Mouse (Mus musculus): Measurements from ENCODE around the gene Pdcd1lg2. TPM values are rescaled to one million over a fixed set of nuclear protein-coding genes. Genes with fewer than 3 reads are reported as not detected.

Gene Pdcd1lg2
- polyA plus RNA-seq, 1 experiment from 2014 or later: not detected

- Histone ChIP-seq H3K4me3 (no peak overlapping the region), H3K9me3 (no peaks in the 10 kb centered on the region), H3K4me2 (replicated peaks) (no peak overlapping the region), H3K9ac (replicated peaks) (no peak overlapping the region), H3K27me3 (no peaks in the 10 kb centered on the region), H3K4me1 (peaks cover 12% of the 10 kb centered on the region; the same call in 1 of the 2 replicates), H3K27ac (replicated peaks) (no peak overlapping the region), H3K36me3 (no peaks in the 10 kb centered on the region)
- ATAC-seq (ENCODE audit: low FRiP score, low read depth): no peak
- 84% methylated on average over 12 of the region's 12 CpGs for WGBS
These were observed 40.6 kb upstream of the Pdcd1lg2 start for GRCm38 (mm10) chr19:29370112-29370511.

- Histone ChIP-seq H3K27me3 (no peaks in the 10 kb centered on the region), H3K9ac (replicated peaks) (no peak overlapping the region), H3K4me3 (no peak overlapping the region), H3K27ac (replicated peaks) (no peak overlapping the region), H3K4me1 (peaks cover 10% of the 10 kb centered on the region; the same call in 1 of the 2 replicates), H3K9me3 (no peaks in the 10 kb centered on the region), H3K4me2 (replicated peaks) (no peak overlapping the region), H3K36me3 (no peaks in the 10 kb centered on the region)
- ATAC-seq (ENCODE audit: low FRiP score, low read depth): no peak
- 92% methylated on average over 7 of the region's 7 CpGs for WGBS
These were observed 40.0 kb upstream of the Pdcd1lg2 start for GRCm38 (mm10) chr19:29370545-29371283.

DNA sequence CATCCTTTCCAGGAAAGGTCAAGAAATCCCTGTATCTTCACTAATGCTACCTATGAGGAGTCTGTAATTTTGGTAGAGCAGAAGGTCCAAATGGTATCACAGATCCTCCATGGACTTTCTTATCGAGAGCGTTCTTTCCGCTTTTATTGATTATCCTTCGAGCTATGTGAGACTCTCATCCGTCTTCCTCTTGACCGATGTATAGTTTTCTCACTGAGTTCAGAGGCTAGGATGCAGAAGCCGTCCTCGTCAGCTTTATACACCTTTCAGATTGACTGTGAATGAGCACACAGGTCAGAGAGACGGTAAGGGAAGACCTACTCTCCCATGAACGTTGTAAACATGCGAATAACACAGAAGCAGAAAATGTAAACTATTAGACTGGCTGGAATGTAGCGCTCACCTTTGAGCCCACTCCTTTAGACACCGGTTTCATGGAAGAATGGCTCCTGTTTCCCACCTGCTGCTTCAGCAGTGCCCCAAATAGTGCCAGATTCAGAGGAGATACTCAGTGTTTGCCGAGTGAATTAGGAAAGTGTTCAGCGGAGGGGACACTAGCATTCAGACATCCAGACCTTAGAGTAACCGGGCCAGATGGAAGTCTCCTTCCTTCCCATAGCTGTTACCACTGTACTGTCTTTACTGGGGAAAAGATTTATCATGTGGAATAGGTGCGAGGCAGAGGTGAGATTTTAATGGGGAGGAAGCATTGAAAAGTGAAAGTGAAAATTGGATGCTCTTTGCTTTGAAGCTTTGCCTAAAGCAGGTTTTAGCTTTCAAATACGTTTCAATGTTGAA, 39.2 kb upstream of the Pdcd1lg2 start:
- Histone ChIP-seq H3K4me1 (peaks cover 10% of the 10 kb centered on the region; the same call in 1 of the 2 replicates), H3K4me2 (replicated peaks) (no peak overlapping the region), H3K4me3 (no peak overlapping the region), H3K9me3 (no peaks in the 10 kb centered on the region), H3K36me3 (no peaks in the 10 kb centered on the region), H3K27ac (replicated peaks) (no peak overlapping the region), H3K9ac (replicated peaks) (no peak overlapping the region), H3K27me3 (no peaks in the 10 kb centered on the region)
- no peak for ATAC-seq (ENCODE audit: low FRiP score, low read depth)
- WGBS: 86% methylated on average over 18 of the region's 18 CpGs

DNA sequence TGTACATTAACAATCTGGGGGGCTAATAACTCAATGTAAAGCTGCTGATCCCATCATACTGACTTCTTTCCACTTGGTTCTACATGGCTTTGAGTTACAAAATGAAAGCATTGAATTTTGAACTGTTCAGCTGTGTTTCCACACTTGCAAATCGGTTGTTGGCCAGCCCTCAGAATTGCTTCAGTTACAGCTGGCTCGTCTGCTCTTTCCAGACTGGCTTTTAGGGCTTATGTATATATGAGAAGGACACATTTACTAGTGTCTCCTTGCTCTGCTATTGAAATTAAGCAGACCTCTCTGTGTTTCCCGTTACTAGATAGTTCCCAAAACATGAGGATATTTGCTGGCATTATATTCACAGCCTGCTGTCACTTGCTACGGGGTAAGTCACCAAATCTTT, 38.6 kb upstream of the Pdcd1lg2 start:
- no peak for ATAC-seq (ENCODE audit: low FRiP score, low read depth)
- H3K4me1 ChIP-seq: peaks cover 8% of the 10 kb centered on the region; the same call in 1 of the 2 replicates
- H3K27me3 ChIP-seq: no peaks in the 10 kb centered on the region
- H3K9me3 ChIP-seq: no peaks in the 10 kb centered on the region
- WGBS: 87% methylated on average over 4 of the region's 4 CpGs
- H3K4me2 ChIP-seq (replicated peaks): no peak overlapping the region
- no peak overlapping the region for H3K9ac ChIP-seq (replicated peaks)
- H3K27ac ChIP-seq (replicated peaks): no peak overlapping the region
- no peaks in the 10 kb centered on the region for H3K36me3 ChIP-seq
- H3K4me3 ChIP-seq: no peak overlapping the region

GRCm38 (mm10) chr19:29372621-29373020, 38.1 kb upstream of the Pdcd1lg2 start:
- no peaks in the 10 kb centered on the region for H3K9me3 ChIP-seq
- H3K4me3 ChIP-seq: no peak overlapping the region
- H3K27me3 ChIP-seq: no peaks in the 10 kb centered on the region
- 95% methylated on average over 3 of the region's 3 CpGs for WGBS
- H3K9ac ChIP-seq (replicated peaks): no peak overlapping the region
- ATAC-seq (ENCODE audit: low FRiP score, low read depth): no peak
- H3K27ac ChIP-seq (replicated peaks): no peak overlapping the region
- 0 out of 2 replicates have a peak, but pooled peaks cover 3% of the 10 kb centered on the region for H3K4me1 ChIP-seq
- no peaks in the 10 kb centered on the region for H3K36me3 ChIP-seq
- no peak overlapping the region for H3K4me2 ChIP-seq (replicated peaks)

GRCm38 (mm10) chr19:29373438-29373837, 37.3 kb upstream of the Pdcd1lg2 start:
- Histone ChIP-seq H3K36me3 (no peaks in the 10 kb centered on the region), H3K9ac (replicated peaks) (no peak overlapping the region), H3K4me1 (0 out of 2 replicates have a peak, but pooled peaks cover 3% of the 10 kb centered on the region), H3K27ac (replicated peaks) (no peak overlapping the region), H3K9me3 (no peaks in the 10 kb centered on the region), H3K4me2 (replicated peaks) (peak overlapping the region; percentile 38), H3K27me3 (no peaks in the 10 kb centered on the region), H3K4me3 (no peak overlapping the region; the same call in 1 of the 2 replicates)
- WGBS: 45% methylated on average over 11 of the region's 11 CpGs
- ATAC-seq (ENCODE audit: low FRiP score, low read depth): no peak

GRCm38 (mm10) chr19:29374947-29375346, 35.8 kb upstream of the Pdcd1lg2 start:
- Histone ChIP-seq H3K9ac (replicated peaks) (no peak overlapping the region), H3K27me3 (no peaks in the 10 kb centered on the region), H3K4me2 (replicated peaks) (no peak overlapping the region), H3K9me3 (no peaks in the 10 kb centered on the region), H3K4me1 (0 out of 2 replicates have a peak, but pooled peaks cover 3% of the 10 kb centered on the region), H3K36me3 (no peaks in the 10 kb centered on the region), H3K27ac (replicated peaks) (no peak overlapping the region), H3K4me3 (no peak overlapping the region)
- ATAC-seq (ENCODE audit: low FRiP score, low read depth): no peak
- 92% methylated on average over 9 of the region's 9 CpGs for WGBS

DNA sequence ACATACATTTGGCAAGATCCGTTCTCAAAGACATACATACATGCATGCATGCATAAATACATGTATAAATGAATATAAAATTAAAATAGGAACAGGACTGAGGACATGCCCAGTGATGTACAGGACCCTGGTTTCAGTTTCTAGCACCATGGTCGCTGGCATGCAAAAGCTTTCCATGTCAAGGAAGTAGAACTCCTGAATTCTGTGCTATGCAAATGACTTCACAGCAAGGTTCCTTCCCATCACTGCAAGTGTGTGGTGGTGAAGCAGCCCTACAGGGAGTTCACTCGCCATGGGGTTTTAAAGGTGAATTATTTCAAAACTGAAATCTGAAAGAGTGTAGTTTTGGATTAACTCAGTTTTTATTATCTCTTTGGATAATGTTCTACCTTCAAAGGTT, 34.3 kb upstream of the Pdcd1lg2 start:
- Histone ChIP-seq H3K27me3 (no peaks in the 10 kb centered on the region), H3K9ac (replicated peaks) (no peak overlapping the region), H3K4me3 (no peak overlapping the region), H3K27ac (replicated peaks) (no peak overlapping the region), H3K4me2 (replicated peaks) (no peak overlapping the region), H3K4me1 (0 out of 2 replicates have a peak, but pooled peaks cover 3% of the 10 kb centered on the region), H3K36me3 (no peaks in the 10 kb centered on the region), H3K9me3 (no peaks in the 10 kb centered on the region)
- WGBS: 75% methylated on average over 3 of the region's 3 CpGs
- ATAC-seq (ENCODE audit: low FRiP score, low read depth): no peak

GRCm38 (mm10) chr19:29379839-29380603, 30.7 kb upstream of the Pdcd1lg2 start:
- ATAC-seq (ENCODE audit: low FRiP score, low read depth): no peak
- no peaks in the 10 kb centered on the region for H3K4me1 ChIP-seq
- H3K9ac ChIP-seq (replicated peaks): no peak overlapping the region
- no peaks in the 10 kb centered on the region for H3K36me3 ChIP-seq
- H3K27me3 ChIP-seq: no peaks in the 10 kb centered on the region
- 91% methylated on average over 14 of the region's 14 CpGs for WGBS
- H3K4me3 ChIP-seq: no peak overlapping the region
- no peaks in the 10 kb centered on the region for H3K9me3 ChIP-seq
- no peak overlapping the region for H3K27ac ChIP-seq (replicated peaks)
- no peak overlapping the region for H3K4me2 ChIP-seq (replicated peaks)

GRCm38 (mm10) chr19:29383368-29383767, 27.4 kb upstream of the Pdcd1lg2 start:
- no peaks in the 10 kb centered on the region for H3K27me3 ChIP-seq
- no peaks in the 10 kb centered on the region for H3K9me3 ChIP-seq
- H3K36me3 ChIP-seq: no peaks in the 10 kb centered on the region
- H3K4me2 ChIP-seq (replicated peaks): no peak overlapping the region
- no peaks in the 10 kb centered on the region for H3K4me1 ChIP-seq
- no peak overlapping the region for H3K9ac ChIP-seq (replicated peaks)
- WGBS: 96% methylated on average over 5 of the region's 5 CpGs
- H3K27ac ChIP-seq (replicated peaks): no peak overlapping the region
- no peak overlapping the region for H3K4me3 ChIP-seq
- ATAC-seq (ENCODE audit: low FRiP score, low read depth): no peak

GRCm38 (mm10) chr19:29384412-29384811, 26.3 kb upstream of the Pdcd1lg2 start:
- Histone ChIP-seq H3K9ac (replicated peaks) (no peak overlapping the region), H3K36me3 (no peaks in the 10 kb centered on the region), H3K4me3 (no peak overlapping the region), H3K4me1 (no peaks in the 10 kb centered on the region), H3K4me2 (replicated peaks) (no peak overlapping the region), H3K27me3 (no peaks in the 10 kb centered on the region), H3K27ac (replicated peaks) (no peak overlapping the region), H3K9me3 (no peaks in the 10 kb centered on the region)
- 87% methylated on average over 9 of the region's 9 CpGs for WGBS
- ATAC-seq (ENCODE audit: low FRiP score, low read depth): no peak

DNA sequence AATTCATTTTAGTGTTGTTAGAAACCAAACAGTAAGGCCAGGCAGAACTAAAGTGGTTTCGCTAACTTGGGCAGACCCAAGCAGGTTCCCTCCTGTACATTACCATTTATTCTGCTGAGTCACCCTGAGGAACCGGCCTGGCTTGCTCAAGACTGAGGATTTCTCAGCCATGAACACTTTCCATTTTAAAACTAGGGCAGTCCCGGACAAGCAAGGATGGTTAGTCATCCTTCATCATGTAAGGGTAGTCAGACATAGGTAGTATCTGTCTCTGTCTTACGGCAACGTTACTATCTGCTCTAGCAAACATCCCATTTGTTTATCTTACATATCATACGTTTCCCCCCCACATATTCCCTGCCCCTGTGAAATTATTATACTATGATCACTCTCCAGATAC, 25.7 kb upstream of the Pdcd1lg2 start:
- H3K9me3 ChIP-seq: no peaks in the 10 kb centered on the region
- no peak overlapping the region for H3K27ac ChIP-seq (replicated peaks)
- H3K4me2 ChIP-seq (replicated peaks): no peak overlapping the region
- no peaks in the 10 kb centered on the region for H3K4me1 ChIP-seq
- ATAC-seq (ENCODE audit: low FRiP score, low read depth): no peak
- no peak overlapping the region for H3K4me3 ChIP-seq
- H3K27me3 ChIP-seq: no peaks in the 10 kb centered on the region
- H3K36me3 ChIP-seq: no peaks in the 10 kb centered on the region
- 92% methylated on average over 6 of the region's 6 CpGs for WGBS
- no peak overlapping the region for H3K9ac ChIP-seq (replicated peaks)

Measured in midbrain, embryonic 12.5 days (tissue).